Mouse (Mus musculus) neural tube, embryonic 14.5 days (tissue): ENCODE measurements around the gene Cenpv. TPM values are rescaled to one million over a fixed set of nuclear protein-coding genes. Genes with fewer than 3 reads are reported as not detected.
"Not testable (repeated sequence)": the region's sequence is repeated elsewhere in the genome, so short reads cannot be mapped to it uniquely, and the experiment has no call there.

ENCODE experiments used
- ATAC-seq: fragments of 200-750 bp; cut with Nextera tagmentation; 2 replicates; pipeline ENCODE4 v1.8.0; 2017; ENCODE audit warnings: low read depth, mild to moderate bottlenecking, moderate TSS enrichment, moderate library complexity
- H3K27ac ChIP-seq: fragments of 300-500 bp; sonication (generic); 2 replicates; pipeline ENCODE4 v1.5.1; 2014; ENCODE audit warnings: low read depth, mild to moderate bottlenecking, control low read depth, low read length, moderate library complexity, mixed read lengths
- H3K27me3 ChIP-seq: fragments of 300-500 bp; sonication (generic); 2 replicates; pipeline ENCODE4 v1.6.1; 2014; ENCODE audit warnings: low read length; ENCODE audit not compliant: control insufficient read depth, insufficient read depth
- H3K36me3 ChIP-seq: fragments of 300-500 bp; sonication (generic); 2 replicates; pipeline ENCODE4 v1.6.1; 2014; ENCODE audit warnings: low read length, mixed read lengths; ENCODE audit not compliant: control insufficient read depth, insufficient read depth
- H3K4me1 ChIP-seq: fragments of 300-500 bp; sonication (generic); 2 replicates; pipeline ENCODE4 v1.6.1; 2014; ENCODE audit warnings: low read length; ENCODE audit not compliant: control insufficient read depth, insufficient read depth
- H3K4me2 ChIP-seq: fragments of 300-500 bp; sonication (generic); 2 replicates; pipeline ENCODE4 v1.6.1; 2014; ENCODE audit warnings: mild to moderate bottlenecking, low read depth, low read length, control low read depth
- H3K4me3 ChIP-seq: fragments of 300-500 bp; sonication (generic); 2 replicates; pipeline ENCODE4 v1.5.1; 2014; ENCODE audit warnings: low read depth, low read length, control low read depth, mixed read lengths
- H3K9ac ChIP-seq: fragments of 300-500 bp; sonication (generic); replicated peaks from 2 replicates; pipeline ENCODE4 v1.6.1; 2014; ENCODE audit warnings: low read depth, mild to moderate bottlenecking, control low read depth, low read length, mixed read lengths
- H3K9me3 ChIP-seq: fragments of 300-500 bp; sonication (generic); 2 replicates; pipeline ENCODE4 v1.6.1; 2016; ENCODE audit warnings: low read length; ENCODE audit not compliant: control insufficient read depth
- WGBS: fragments of 180-500 bp; shearing (Covaris S2); extraction: QIAGEN DNeasy Blood & Tissue Kit; methylation state at CpG from one replicate; pipeline ENCODE4 v1.1.7; 2014; 5-methylcytosine and 5-hydroxymethylcytosine counted together
- polyA plus RNA-seq: library from polyadenylated mRNA; unstranded; fragments of >200 nt; fragmentation: Nextera tagmentation; extraction: Ambion mirVana; gene quantifications from 2 replicates; pipeline ENCODE4 v1.2.1, GENCODE M21; 2014

Cenpv gene
- polyA plus RNA-seq, 1 experiment from 2014 or later, result 73.1 TPM

GRCm38 (mm10) chr11:62518991-62519390 lies 20.1 kb downstream of the Cenpv start:
- WGBS, result 34% methylated on average over 2 of the region's 2 CpGs
- Histone ChIP-seq H3K9me3 (no peaks in the 10 kb centered on the region), H3K27ac (no peak overlapping the region), H3K27me3 (no peaks in the 10 kb centered on the region), H3K36me3 (no peaks in the 10 kb centered on the region), H3K9ac (no peak overlapping the region), H3K4me3 (no peak overlapping the region), H3K4me1 (no peaks in the 10 kb centered on the region), H3K4me2 (no peak overlapping the region)
- no peak for ATAC-seq

- Histone ChIP-seq H3K4me3 (no peak overlapping the region), H3K36me3 (no peaks in the 10 kb centered on the region), H3K9ac (no peak overlapping the region), H3K27me3 (no peaks in the 10 kb centered on the region), H3K4me1 (no peaks in the 10 kb centered on the region), H3K9me3 (no peaks in the 10 kb centered on the region), H3K4me2 (no peak overlapping the region), H3K27ac (no peak overlapping the region)
- 68% methylated on average over 6 of the region's 6 CpGs for WGBS
- no peak for ATAC-seq
Measured at GRCm38 (mm10) chr11:62513311-62513710, 25.8 kb downstream of the Cenpv start.

- no peak for ATAC-seq
- Histone ChIP-seq H3K4me2 (no peak overlapping the region), H3K27me3 (no peaks in the 10 kb centered on the region), H3K4me3 (no peak overlapping the region), H3K9ac (no peak overlapping the region), H3K27ac (no peak overlapping the region), H3K4me1 (no peaks in the 10 kb centered on the region), H3K9me3 (no peaks in the 10 kb centered on the region), H3K36me3 (no peaks in the 10 kb centered on the region)
- WGBS, result 88% methylated on average over 8 of the region's 8 CpGs
Measured at GRCm38 (mm10) chr11:62512529-62513080, 26.5 kb downstream of the Cenpv start.

GRCm38 (mm10) chr11:62511444-62512202 lies 27.4 kb downstream of the Cenpv start:
- ATAC-seq, result no peak

DNA sequence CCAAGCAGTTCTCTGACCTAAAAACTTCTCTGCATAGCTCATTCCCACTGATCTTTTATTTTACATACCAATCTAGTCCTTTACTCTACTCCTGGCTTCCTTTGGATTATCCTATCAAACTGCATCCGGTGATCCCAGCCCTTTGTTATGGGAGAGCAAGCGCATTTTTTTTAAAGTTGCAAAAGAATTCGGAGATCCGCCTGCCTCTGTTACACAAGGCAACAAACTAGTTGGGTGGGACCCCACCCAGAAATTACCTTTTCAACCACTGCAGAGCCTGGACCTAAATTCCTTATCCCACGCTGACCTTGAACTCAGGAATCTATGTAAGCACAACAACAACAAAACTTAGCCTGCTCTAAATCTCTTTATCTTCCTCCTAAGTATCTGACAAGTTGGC lies 28.1 kb downstream of the Cenpv start:
- Histone ChIP-seq H3K4me2 (no peak overlapping the region), H3K4me3 (no peak overlapping the region), H3K9me3 (no peaks in the 10 kb centered on the region), H3K27me3 (no peaks in the 10 kb centered on the region), H3K9ac (no peak overlapping the region), H3K27ac (no peak overlapping the region), H3K36me3 (no peaks in the 10 kb centered on the region), H3K4me1 (no peaks in the 10 kb centered on the region)
- no peak for ATAC-seq
- WGBS, result 86% methylated on average over 5 of the region's 5 CpGs

More at GRCm38 (mm10) chr11:62511444-62512202, 27.4 kb downstream of the Cenpv start:
- Histone ChIP-seq H3K4me1 (no peaks in the 10 kb centered on the region), H3K27ac (no peak overlapping the region), H3K9ac (no peak overlapping the region), H3K36me3 (no peaks in the 10 kb centered on the region), H3K27me3 (no peaks in the 10 kb centered on the region), H3K4me2 (no peak overlapping the region), H3K9me3 (no peaks in the 10 kb centered on the region), H3K4me3 (no peak overlapping the region)
- 73% methylated on average over 13 of the region's 13 CpGs for WGBS

GRCm38 (mm10) chr11:62509571-62509970 lies 29.5 kb downstream of the Cenpv start:
- WGBS, result 72% methylated on average over 3 of the region's 3 CpGs
- H3K4me1 ChIP-seq, result no peaks in the 10 kb centered on the region
- H3K9ac ChIP-seq, result no peak overlapping the region
- no peaks in the 10 kb centered on the region for H3K9me3 ChIP-seq
- H3K27me3 ChIP-seq, result no peaks in the 10 kb centered on the region
- H3K36me3 ChIP-seq, result no peaks in the 10 kb centered on the region
- no peak overlapping the region for H3K27ac ChIP-seq
- no peak for ATAC-seq
- no peak overlapping the region for H3K4me2 ChIP-seq
- H3K4me3 ChIP-seq, result no peak overlapping the region

- not testable (repeated sequence) for H3K27me3 ChIP-seq, H3K4me3 ChIP-seq, ATAC-seq, H3K9ac ChIP-seq, H3K4me1 ChIP-seq, H3K4me2 ChIP-seq, H3K36me3 ChIP-seq, H3K27ac ChIP-seq, H3K9me3 ChIP-seq
- 96% methylated on average over 5 of the region's 5 CpGs for WGBS
Measured at GRCm38 (mm10) chr11:62508816-62509215, 30.2 kb downstream of the Cenpv start.

- not testable (repeated sequence) for H3K27ac ChIP-seq, H3K4me1 ChIP-seq, H3K27me3 ChIP-seq, H3K4me3 ChIP-seq, H3K9ac ChIP-seq, ATAC-seq, H3K36me3 ChIP-seq, H3K4me2 ChIP-seq, H3K9me3 ChIP-seq
- 95% methylated on average over 13 of the region's 13 CpGs for WGBS
Measured at GRCm38 (mm10) chr11:62508365-62508764, 30.7 kb downstream of the Cenpv start.

DNA sequence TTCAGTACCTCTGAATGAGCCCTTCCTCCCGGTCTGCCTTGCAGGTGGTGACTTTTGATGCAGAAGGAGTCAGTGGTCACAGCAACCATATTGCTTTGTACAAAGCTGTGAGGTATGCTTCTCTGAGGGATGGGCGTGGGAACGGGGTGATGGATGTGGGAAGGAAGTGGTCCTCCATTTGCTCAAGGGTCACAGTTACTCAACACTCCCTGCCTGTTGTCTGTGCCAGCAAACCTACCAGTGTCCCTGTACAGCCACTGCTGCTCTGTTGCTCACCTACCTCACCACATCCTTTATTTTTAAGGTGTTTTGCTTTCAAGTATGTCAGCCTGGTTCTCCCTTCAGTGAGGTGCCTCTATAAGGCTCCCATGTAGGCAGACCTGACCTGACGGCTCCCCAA lies 31.4 kb downstream of the Cenpv start:
- no peaks in the 10 kb centered on the region for H3K9me3 ChIP-seq
- H3K9ac ChIP-seq, result no peak overlapping the region
- no peaks in the 10 kb centered on the region for H3K36me3 ChIP-seq
- H3K4me1 ChIP-seq, result no peaks in the 10 kb centered on the region
- H3K27ac ChIP-seq, result no peak overlapping the region
- no peak overlapping the region for H3K4me3 ChIP-seq
- H3K4me2 ChIP-seq, result no peak overlapping the region
- WGBS, result 82% methylated on average over 4 of the region's 4 CpGs
- no peak for ATAC-seq
- H3K27me3 ChIP-seq, result no peaks in the 10 kb centered on the region
